Mouse (Mus musculus): ENCODE measurements around the gene Ccl9. TPM values are rescaled to one million over a fixed set of nuclear protein-coding genes. Genes with fewer than 3 reads are reported as not detected.

Ccl9 gene
- polyA plus RNA-seq (2014; fragmentation: Nextera tagmentation; extraction: Ambion mirVana), result 2.1 and 3.1 TPM in 2 replicates

DNA sequence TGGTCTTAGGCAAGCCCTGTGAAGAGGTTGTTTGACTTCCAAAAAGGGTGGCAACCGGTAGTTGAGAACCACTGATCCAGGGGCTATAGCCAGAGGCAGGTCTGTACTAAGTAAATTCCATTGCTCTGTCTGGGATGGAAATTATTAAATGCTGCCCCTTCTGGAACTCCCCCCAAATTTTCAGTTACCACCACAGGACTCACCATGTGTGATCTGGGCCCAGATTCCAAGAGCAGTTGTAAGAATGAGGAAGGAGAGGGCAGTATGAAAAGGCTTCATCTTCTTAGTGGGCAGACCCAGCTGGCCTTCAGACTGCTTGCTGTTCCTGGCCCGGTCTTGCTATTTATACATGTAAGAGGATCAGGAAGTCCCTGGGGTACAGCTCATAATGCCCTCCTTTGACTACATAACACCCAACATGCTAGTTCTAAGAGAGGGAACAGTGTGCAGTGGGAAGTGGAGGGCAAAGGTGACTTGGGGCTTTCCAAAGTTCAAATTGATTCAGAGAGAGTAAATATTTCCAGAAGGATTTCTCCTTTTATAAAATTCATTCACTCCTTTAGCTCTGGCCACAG lies at the start of gene Ccl9:
Gene Ccl9, minus strand, starts transcription at position 451 of the 575 bp plus-strand sequence.
- H3K9me3 ChIP-seq (ENCODE audit: control insufficient read depth, low read length), result no peaks in the 10 kb centered on the region
- H3K4me1 ChIP-seq (replicated peaks; ENCODE audit: control insufficient read depth, insufficient read depth, low read length), result no peaks in the 10 kb centered on the region
- ATAC-seq (ENCODE audit: low FRiP score), result no peak
- H3K36me3 ChIP-seq (ENCODE audit: control insufficient read depth, insufficient read depth, low read length), result no peaks in the 10 kb centered on the region
- no peak within 1 kb of the TSS for H3K9ac ChIP-seq (ENCODE audit: low read depth, low read length)
- no peak for DNase-seq (ENCODE audit: low spot score)
- H3K27ac ChIP-seq (ENCODE audit: low read depth, low read length), result no peak within 1 kb of the TSS
- no peak within 1 kb of the TSS for H3K4me2 ChIP-seq (replicated peaks; ENCODE audit: low read depth, low read length)
- no peaks in the 10 kb centered on the region for H3K27me3 ChIP-seq (ENCODE audit: control insufficient read depth, insufficient read depth, low read length)
- no peak within 1 kb of the TSS for H3K4me3 ChIP-seq (ENCODE audit: low read depth, low read length)
- 67% methylated on average over 2 of the region's 2 CpGs for WGBS

DNA sequence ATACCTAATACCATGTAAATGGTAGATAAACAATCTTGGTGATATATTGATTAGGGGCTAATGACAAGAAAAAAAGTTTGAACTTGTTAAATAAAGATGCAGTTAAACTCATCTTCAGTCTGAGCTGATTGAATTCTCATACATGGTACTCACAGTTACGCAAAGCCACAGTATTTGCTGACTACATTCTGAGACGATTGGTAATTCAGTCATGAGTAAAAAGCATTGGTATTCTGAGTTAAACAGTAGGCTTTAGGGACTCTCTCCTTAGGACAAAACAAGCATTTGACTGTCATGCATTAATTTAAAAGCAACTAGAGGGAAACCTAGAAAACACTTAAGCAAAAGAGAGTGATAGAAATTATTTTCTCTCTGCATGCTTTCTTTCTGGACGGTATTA lies 45.1 kb upstream of the Ccl9 start:
- Histone ChIP-seq H3K4me1 (replicated peaks; ENCODE audit: control insufficient read depth, insufficient read depth, low read length) (no peaks in the 10 kb centered on the region), H3K27ac (ENCODE audit: low read depth, low read length) (no peak overlapping the region), H3K4me3 (ENCODE audit: low read depth, low read length) (no peak overlapping the region), H3K9me3 (ENCODE audit: control insufficient read depth, low read length) (no peaks in the 10 kb centered on the region), H3K9ac (ENCODE audit: low read depth, low read length) (no peak overlapping the region), H3K4me2 (replicated peaks; ENCODE audit: low read depth, low read length) (no peak overlapping the region), H3K36me3 (ENCODE audit: control insufficient read depth, insufficient read depth, low read length) (no peaks in the 10 kb centered on the region), H3K27me3 (ENCODE audit: control insufficient read depth, insufficient read depth, low read length) (no peaks in the 10 kb centered on the region)
- ATAC-seq (ENCODE audit: low FRiP score) (no peak), DNase-seq (ENCODE audit: low spot score) (no peak)
- 88% methylated on average over 3 of the region's 3 CpGs for WGBS

DNA sequence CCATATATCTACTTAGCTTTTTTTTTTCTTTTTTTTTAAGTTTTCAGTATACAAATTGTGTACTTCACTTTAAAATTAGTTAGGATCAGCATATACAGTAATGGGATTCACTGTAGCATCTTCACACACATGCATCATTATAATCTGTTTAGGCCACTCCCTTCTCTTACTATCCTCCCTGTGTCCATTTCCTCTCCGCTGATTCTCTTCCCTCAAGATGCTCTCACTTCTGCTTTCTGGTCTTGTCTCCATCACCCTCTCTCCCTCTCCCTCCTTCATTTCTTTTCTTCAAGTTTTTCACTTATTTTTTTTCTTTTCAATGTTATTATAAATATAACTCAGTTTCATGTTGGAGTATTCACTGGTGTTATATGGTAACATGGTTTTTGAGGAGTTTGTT lies 40.6 kb upstream of the Ccl9 start:
- no peak overlapping the region for H3K27ac ChIP-seq (ENCODE audit: low read depth, low read length)
- WGBS, result 97% methylated on average over 1 of the region's 1 CpGs
- H3K9ac ChIP-seq (ENCODE audit: low read depth, low read length), result no peak overlapping the region
- no peaks in the 10 kb centered on the region for H3K9me3 ChIP-seq (ENCODE audit: control insufficient read depth, low read length)
- DNase-seq (ENCODE audit: low spot score) (no peak), ATAC-seq (ENCODE audit: low FRiP score) (no peak)
- H3K4me3 ChIP-seq (ENCODE audit: low read depth, low read length), result no peak overlapping the region
- H3K36me3 ChIP-seq (ENCODE audit: control insufficient read depth, insufficient read depth, low read length), result no peaks in the 10 kb centered on the region
- no peak overlapping the region for H3K4me2 ChIP-seq (replicated peaks; ENCODE audit: low read depth, low read length)
- H3K27me3 ChIP-seq (ENCODE audit: control insufficient read depth, insufficient read depth, low read length), result no peaks in the 10 kb centered on the region
- H3K4me1 ChIP-seq (replicated peaks; ENCODE audit: control insufficient read depth, insufficient read depth, low read length), result no peaks in the 10 kb centered on the region

DNA sequence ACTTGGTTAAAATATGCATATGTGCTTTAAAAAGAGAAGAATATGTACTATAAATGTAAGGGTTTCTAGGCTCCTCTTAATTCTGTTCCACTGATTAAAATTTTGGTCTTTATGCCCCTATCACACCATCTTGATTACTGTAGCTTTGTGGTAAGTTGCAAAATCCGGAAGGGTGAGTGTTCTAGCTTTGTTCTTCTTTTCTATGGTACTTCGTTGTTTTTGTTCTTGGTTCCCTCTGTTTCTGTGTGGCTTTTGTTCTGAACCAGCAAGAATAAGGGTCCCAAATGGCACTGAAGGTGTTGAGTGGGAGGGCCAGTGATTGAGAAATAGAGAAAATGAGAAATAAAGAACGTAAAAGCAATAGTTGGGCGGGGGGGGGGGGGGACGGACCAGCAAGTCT lies 39.8 kb upstream of the Ccl9 start:
- no peak overlapping the region for H3K27ac ChIP-seq (ENCODE audit: low read depth, low read length)
- 64% methylated on average over 5 of the region's 5 CpGs for WGBS
- DNase-seq (ENCODE audit: low spot score), result no peak
- no peaks in the 10 kb centered on the region for H3K9me3 ChIP-seq (ENCODE audit: control insufficient read depth, low read length)
- no peak overlapping the region for H3K9ac ChIP-seq (ENCODE audit: low read depth, low read length)
- no peak overlapping the region for H3K4me3 ChIP-seq (ENCODE audit: low read depth, low read length)
- ATAC-seq (ENCODE audit: low FRiP score), result no peak
- no peak overlapping the region for H3K4me2 ChIP-seq (replicated peaks; ENCODE audit: low read depth, low read length)
- H3K4me1 ChIP-seq (replicated peaks; ENCODE audit: control insufficient read depth, insufficient read depth, low read length), result no peaks in the 10 kb centered on the region
- H3K36me3 ChIP-seq (ENCODE audit: control insufficient read depth, insufficient read depth, low read length), result no peaks in the 10 kb centered on the region
- H3K27me3 ChIP-seq (ENCODE audit: control insufficient read depth, insufficient read depth, low read length), result no peaks in the 10 kb centered on the region

DNA sequence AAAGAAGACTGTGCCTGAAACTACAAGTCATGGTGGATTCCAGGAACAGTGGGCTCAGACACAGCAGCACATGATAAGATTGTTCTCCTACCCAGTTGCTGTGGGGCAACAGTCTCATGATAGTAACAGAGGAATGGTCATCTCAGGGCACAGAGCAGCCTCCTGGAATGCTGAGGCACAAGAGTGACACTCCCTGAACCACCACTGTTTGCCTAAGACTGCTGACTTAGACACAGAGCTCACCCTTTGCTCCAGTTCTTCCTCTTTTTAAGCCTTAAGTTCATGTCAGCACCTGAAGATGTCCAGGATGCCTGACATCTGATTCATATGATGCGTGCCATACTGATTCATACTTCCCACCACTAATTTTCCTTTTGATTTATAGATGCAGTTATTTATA lies 38.1 kb upstream of the Ccl9 start:
- Histone ChIP-seq H3K4me1 (replicated peaks; ENCODE audit: control insufficient read depth, insufficient read depth, low read length) (no peaks in the 10 kb centered on the region), H3K27me3 (ENCODE audit: control insufficient read depth, insufficient read depth, low read length) (no peaks in the 10 kb centered on the region), H3K4me3 (ENCODE audit: low read depth, low read length) (no peak overlapping the region), H3K9ac (ENCODE audit: low read depth, low read length) (no peak overlapping the region), H3K27ac (ENCODE audit: low read depth, low read length) (no peak overlapping the region), H3K4me2 (replicated peaks; ENCODE audit: low read depth, low read length) (no peak overlapping the region), H3K36me3 (ENCODE audit: control insufficient read depth, insufficient read depth, low read length) (no peaks in the 10 kb centered on the region), H3K9me3 (ENCODE audit: control insufficient read depth, low read length) (no peaks in the 10 kb centered on the region)
- DNase-seq (ENCODE audit: low spot score) (no peak), ATAC-seq (ENCODE audit: low FRiP score) (no peak)
- 89% methylated on average over 1 of the region's 1 CpGs for WGBS

DNA sequence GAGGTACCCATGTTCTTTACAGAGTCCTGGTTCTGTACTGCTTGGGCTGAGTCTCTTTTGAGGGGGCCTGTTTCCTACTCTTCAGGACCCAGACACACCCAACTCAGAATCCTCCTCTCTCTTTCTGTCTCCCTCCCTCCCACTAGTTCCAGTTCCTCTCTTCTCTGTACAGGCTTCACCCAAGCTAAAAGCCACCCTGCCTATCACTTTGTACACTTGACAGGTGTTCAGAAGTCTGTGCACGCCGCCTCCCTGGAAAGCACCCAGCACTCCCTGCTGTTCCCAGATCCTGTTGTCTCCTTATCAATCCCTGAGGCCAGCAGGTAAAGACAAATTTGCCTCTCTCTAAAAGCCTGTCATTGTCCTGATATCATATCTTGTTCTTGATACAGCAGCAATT lies 32.5 kb upstream of the Ccl9 start:
- Histone ChIP-seq H3K9me3 (ENCODE audit: control insufficient read depth, low read length) (no peaks in the 10 kb centered on the region), H3K27me3 (ENCODE audit: control insufficient read depth, insufficient read depth, low read length) (no peaks in the 10 kb centered on the region), H3K4me3 (ENCODE audit: low read depth, low read length) (no peak overlapping the region), H3K9ac (ENCODE audit: low read depth, low read length) (no peak overlapping the region), H3K27ac (ENCODE audit: low read depth, low read length) (no peak overlapping the region), H3K4me1 (replicated peaks; ENCODE audit: control insufficient read depth, insufficient read depth, low read length) (no peaks in the 10 kb centered on the region), H3K36me3 (ENCODE audit: control insufficient read depth, insufficient read depth, low read length) (no peaks in the 10 kb centered on the region), H3K4me2 (replicated peaks; ENCODE audit: low read depth, low read length) (no peak overlapping the region)
- 77% methylated on average over 2 of the region's 2 CpGs for WGBS
- no peak for DNase-seq (ENCODE audit: low spot score)
- ATAC-seq (ENCODE audit: low FRiP score), result no peak

DNA sequence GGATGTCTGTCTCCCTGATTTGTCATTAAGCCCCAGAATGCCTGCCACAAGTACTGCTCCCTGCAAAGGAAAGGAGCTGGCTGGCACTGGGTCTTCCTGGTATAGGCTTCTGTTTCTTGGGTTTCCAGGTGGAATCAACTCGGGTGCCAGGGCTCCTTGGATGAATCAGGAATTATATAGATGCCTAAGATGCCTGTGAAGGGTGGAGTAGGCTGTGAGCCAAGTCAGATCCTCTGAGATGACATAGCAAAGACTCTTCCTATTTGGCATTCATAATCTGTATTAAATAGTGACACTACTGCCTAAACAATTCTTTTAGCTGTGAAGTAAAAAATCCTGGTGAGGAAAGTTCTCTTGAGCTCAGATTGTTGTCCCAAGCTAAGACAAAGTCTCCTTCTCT lies 28.0 kb upstream of the Ccl9 start:
- Histone ChIP-seq H3K4me1 (replicated peaks; ENCODE audit: control insufficient read depth, insufficient read depth, low read length) (no peaks in the 10 kb centered on the region), H3K36me3 (ENCODE audit: control insufficient read depth, insufficient read depth, low read length) (no peaks in the 10 kb centered on the region), H3K9me3 (ENCODE audit: control insufficient read depth, low read length) (no peaks in the 10 kb centered on the region), H3K4me3 (ENCODE audit: low read depth, low read length) (no peak overlapping the region), H3K9ac (ENCODE audit: low read depth, low read length) (no peak overlapping the region), H3K27me3 (ENCODE audit: control insufficient read depth, insufficient read depth, low read length) (no peaks in the 10 kb centered on the region), H3K27ac (ENCODE audit: low read depth, low read length) (no peak overlapping the region), H3K4me2 (replicated peaks; ENCODE audit: low read depth, low read length) (no peak overlapping the region)
- ATAC-seq (ENCODE audit: low FRiP score) (no peak), DNase-seq (ENCODE audit: low spot score) (no peak)
- 50% methylated on average over 1 of the region's 1 CpGs for WGBS

DNA sequence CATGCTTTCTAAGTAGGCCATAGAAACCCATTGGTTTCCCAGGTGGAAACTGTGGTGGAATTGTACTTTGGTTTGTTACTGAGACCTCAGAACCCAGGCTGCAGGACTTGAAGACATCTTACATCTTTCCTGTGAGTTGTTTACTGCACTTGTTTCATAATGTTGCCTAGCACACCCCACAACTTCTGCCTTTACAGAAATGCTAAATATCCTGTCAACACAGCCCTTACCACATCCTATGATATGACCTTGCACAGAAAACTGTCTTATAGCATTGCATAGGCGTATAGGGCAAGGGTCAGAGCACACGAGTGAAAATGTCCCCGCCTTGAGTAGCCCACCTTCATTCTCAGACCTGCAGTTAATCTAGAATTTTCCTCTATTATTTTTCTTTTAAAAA lies 27.1 kb upstream of the Ccl9 start:
- Histone ChIP-seq H3K27me3 (ENCODE audit: control insufficient read depth, insufficient read depth, low read length) (no peaks in the 10 kb centered on the region), H3K4me1 (replicated peaks; ENCODE audit: control insufficient read depth, insufficient read depth, low read length) (no peaks in the 10 kb centered on the region), H3K4me3 (ENCODE audit: low read depth, low read length) (no peak overlapping the region), H3K36me3 (ENCODE audit: control insufficient read depth, insufficient read depth, low read length) (no peaks in the 10 kb centered on the region), H3K4me2 (replicated peaks; ENCODE audit: low read depth, low read length) (no peak overlapping the region), H3K27ac (ENCODE audit: low read depth, low read length) (no peak overlapping the region), H3K9ac (ENCODE audit: low read depth, low read length) (no peak overlapping the region), H3K9me3 (ENCODE audit: control insufficient read depth, low read length) (no peaks in the 10 kb centered on the region)
- ATAC-seq (ENCODE audit: low FRiP score) (no peak), DNase-seq (ENCODE audit: low spot score) (no peak)
- WGBS, result 95% methylated on average over 3 of the region's 3 CpGs

DNA sequence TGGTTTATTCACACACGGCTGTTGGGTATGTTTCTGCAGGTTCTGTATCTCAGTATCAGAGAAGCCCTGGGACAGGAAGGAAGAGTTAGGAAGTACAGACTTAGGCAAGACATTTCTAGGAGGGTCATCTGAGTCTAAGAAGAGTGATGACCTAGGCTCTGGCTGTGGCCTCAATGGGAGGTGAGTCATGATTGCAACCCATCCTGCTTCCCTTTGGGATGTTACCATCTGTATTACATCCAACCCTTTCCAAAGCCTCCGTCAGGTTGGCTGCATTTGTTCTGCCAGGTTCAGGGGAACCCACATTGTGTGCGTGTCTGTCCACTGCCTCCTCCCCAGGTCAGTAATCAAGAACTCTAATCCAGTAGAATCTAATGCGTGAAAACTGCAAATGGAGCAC lies 26.3 kb upstream of the Ccl9 start:
- no peak for ATAC-seq (ENCODE audit: low FRiP score)
- DNase-seq (ENCODE audit: low spot score), result no peak
- H3K27me3 ChIP-seq (ENCODE audit: control insufficient read depth, insufficient read depth, low read length), result no peaks in the 10 kb centered on the region
- H3K4me1 ChIP-seq (replicated peaks; ENCODE audit: control insufficient read depth, insufficient read depth, low read length), result no peaks in the 10 kb centered on the region
- H3K9ac ChIP-seq (ENCODE audit: low read depth, low read length), result no peak overlapping the region
- no peak overlapping the region for H3K4me3 ChIP-seq (ENCODE audit: low read depth, low read length)
- WGBS, result 94% methylated on average over 4 of the region's 4 CpGs
- H3K4me2 ChIP-seq (replicated peaks; ENCODE audit: low read depth, low read length), result no peak overlapping the region
- no peak overlapping the region for H3K27ac ChIP-seq (ENCODE audit: low read depth, low read length)
- no peaks in the 10 kb centered on the region for H3K9me3 ChIP-seq (ENCODE audit: control insufficient read depth, low read length)
- H3K36me3 ChIP-seq (ENCODE audit: control insufficient read depth, insufficient read depth, low read length), result no peaks in the 10 kb centered on the region

Measured in hindbrain, embryonic 11.5 days (tissue).